Comparison of ENCODE assay signal across 1 mouse cellular context in the genomic region with DNA sequence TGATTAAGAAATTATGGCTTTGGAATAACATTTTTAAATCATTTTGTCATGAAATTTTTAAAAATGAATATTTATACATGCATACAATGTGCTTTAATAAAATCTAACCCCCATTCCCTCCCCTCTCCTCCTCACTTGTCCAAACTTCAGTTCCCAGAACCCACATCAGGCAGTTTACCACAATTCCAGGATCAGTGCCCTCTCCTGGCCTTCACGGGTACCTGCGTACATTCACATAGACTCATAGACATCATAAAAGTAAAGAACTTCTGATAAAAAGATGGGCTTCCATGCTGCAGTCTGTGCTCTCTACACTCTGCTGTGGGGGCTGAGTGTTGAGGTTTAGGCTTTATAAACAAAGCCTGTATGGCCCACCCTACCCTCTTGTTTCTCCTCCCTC.
TF ChIP-seq lines count a peak whose summit lies in the region.

No protein-coding gene starts in this region.

TF ChIP-seq in CH12.LX, 34 proteins besides CTCF, POLR2A, EP300 and RAD21:
- TF ChIP-seq RCOR1 (conservative IDR thresholded peaks at IDR 0.05; ENCODE audit: low read depth, low read length) = no peak
- no peak for TF ChIP-seq POLR2AphosphoS2 (IDR thresholded peaks at IDR 0.05; ENCODE audit: low read depth, low read length)
- TF ChIP-seq SMC3 (IDR thresholded peaks at IDR 0.05; ENCODE audit: low read depth, low read length) = peak; percentile 28
- TF ChIP-seq MAX (IDR thresholded peaks at IDR 0.05; ENCODE audit: low read length) = no peak
